Mouse (Mus musculus): ENCODE results near the gene Acss2.
"Not testable (repeated sequence)": the region's sequence is repeated elsewhere in the genome, so short reads cannot be mapped to it uniquely, and the experiment has no call there.

Acss2 gene

GRCm38 (mm10) chr2:155590876-155591275, 73.1 kb downstream of the Acss2 start:
- no peak for DNase-seq

GRCm38 (mm10) chr2:155591676-155592075, 73.9 kb downstream of the Acss2 start:
- DNase-seq: no peak

- DNase-seq: peak; percentile 99
Observed at GRCm38 (mm10) chr2:155592137-155592853, 74.5 kb downstream of the Acss2 start, which contains the start of gene Gss. TSS of gene Gss (minus strand) at chr2:155592810.

- DNase-seq: no peak
Observed at GRCm38 (mm10) chr2:155592854-155593283, 75.1 kb downstream of the Acss2 start.

- no peak for DNase-seq
Observed at GRCm38 (mm10) chr2:155595516-155595915, 77.8 kb downstream of the Acss2 start.

- no peak for DNase-seq
Observed at GRCm38 (mm10) chr2:155603707-155604106, 86.0 kb downstream of the Acss2 start.

- DNase-seq: no peak
Observed at GRCm38 (mm10) chr2:155604560-155605235, 87.0 kb downstream of the Acss2 start.

- DNase-seq: not testable (repeated sequence)
Observed at GRCm38 (mm10) chr2:155605236-155605589, 87.5 kb downstream of the Acss2 start.

- peak; percentile 63 to 74 for DNase-seq
Observed at GRCm38 (mm10) chr2:155606360-155606759, 88.6 kb downstream of the Acss2 start.

- no peak for DNase-seq
Observed at GRCm38 (mm10) chr2:155610978-155611377, 93.2 kb downstream of the Acss2 start, which contains the start of gene Myh7b. TSS of gene Myh7b (plus strand) at chr2:155611212.

GRCm38 (mm10) chr2:155611834-155612550, 94.2 kb downstream of the Acss2 start:
- no peak for DNase-seq

- peak; percentile 68 to 77 for DNase-seq
Observed at GRCm38 (mm10) chr2:155613326-155613755, 95.6 kb downstream of the Acss2 start.

- DNase-seq: no peak
Observed at GRCm38 (mm10) chr2:155613953-155614352, 96.2 kb downstream of the Acss2 start.

- no peak for DNase-seq
Observed at GRCm38 (mm10) chr2:155616971-155617370, 99.2 kb downstream of the Acss2 start.

GRCm38 (mm10) chr2:155619817-155620216, 102.1 kb downstream of the Acss2 start:
- peak; percentile 90 to 94 for DNase-seq

- no peak for DNase-seq
Observed at GRCm38 (mm10) chr2:155622606-155623005, 104.9 kb downstream of the Acss2 start.

- no peak for DNase-seq
Observed at GRCm38 (mm10) chr2:155623996-155624395, 106.2 kb downstream of the Acss2 start.

GRCm38 (mm10) chr2:155624730-155625129, 107.0 kb downstream of the Acss2 start:
- DNase-seq: peak in 1 of 2 experiments; percentile 38

GRCm38 (mm10) chr2:155626277-155626676, 108.5 kb downstream of the Acss2 start:
- DNase-seq: no peak

- DNase-seq: peak; percentile 77 to 84
Observed at GRCm38 (mm10) chr2:155627030-155627738, 109.4 kb downstream of the Acss2 start.

- DNase-seq: no peak
Observed at GRCm38 (mm10) chr2:155628112-155628511, 110.4 kb downstream of the Acss2 start.

- no peak for DNase-seq
Observed at GRCm38 (mm10) chr2:155628519-155628918, 110.8 kb downstream of the Acss2 start.

- peak; percentile 71 to 77 for DNase-seq
Observed at GRCm38 (mm10) chr2:155629231-155629661, 111.5 kb downstream of the Acss2 start.
